Mouse (Mus musculus) hindbrain, postnatal 0 days (tissue): ENCODE measurements around the gene Tmem248. TPM values are rescaled to one million over a fixed set of nuclear protein-coding genes. Genes with fewer than 3 reads are reported as not detected.

Source experiments
- ATAC-seq: fragments of 200-750 bp; cut with Nextera tagmentation; 2 replicates; pipeline ENCODE4 v1.8.0; 2017; ENCODE audit warnings: mild to moderate bottlenecking, moderate TSS enrichment, moderate library complexity
- DNase-seq: peaks from one replicate; pipeline ENCODE4 v3.0.0-alpha.2; 2015; ENCODE audit warnings: low spot score
- H3K27ac ChIP-seq: fragments of 300-500 bp; sonication (generic); 2 replicates; pipeline ENCODE4 v1.5.1; 2014; ENCODE audit warnings: mild to moderate bottlenecking
- H3K27me3 ChIP-seq: fragments of 300-500 bp; sonication (generic); 2 replicates; pipeline ENCODE4 v1.6.1; 2014; ENCODE audit warnings: low read length, mixed read lengths; ENCODE audit not compliant: insufficient read depth
- H3K36me3 ChIP-seq: fragments of 300-500 bp; sonication (generic); 2 replicates; pipeline ENCODE4 v1.6.1; 2014; ENCODE audit warnings: low read length, mixed read lengths; ENCODE audit not compliant: insufficient read depth
- H3K4me1 ChIP-seq: fragments of 300-500 bp; sonication (generic); 2 replicates; pipeline ENCODE4 v1.6.1; 2014; ENCODE audit warnings: antibody characterized with exemption, low read length, mixed read lengths; ENCODE audit not compliant: insufficient read depth
- H3K4me2 ChIP-seq: fragments of 300-500 bp; sonication (generic); 2 replicates; pipeline ENCODE4 v1.6.1; 2014; ENCODE audit warnings: low read depth, mild to moderate bottlenecking, low read length, moderate library complexity, mixed read lengths
- H3K4me3 ChIP-seq: fragments of 300-500 bp; sonication (generic); 2 replicates; pipeline ENCODE4 v1.5.1; 2014; ENCODE audit warnings: low read length
- H3K9ac ChIP-seq: fragments of 300-500 bp; sonication (generic); replicated peaks from 2 replicates; pipeline ENCODE4 v1.6.1; 2014; ENCODE audit warnings: mild to moderate bottlenecking, low read length, moderate library complexity, mixed read lengths
- H3K9me3 ChIP-seq: fragments of 300-500 bp; sonication (generic); 2 replicates; pipeline ENCODE4 v1.6.1; 2016; ENCODE audit warnings: low read length, mixed read lengths
- CTCF ChIP-seq: IDR thresholded peaks from 2 replicates; pipeline ENCODE4 v1.5.1; 2016; ENCODE audit warnings: antibody characterized with exemption, control low read depth, low read depth
- WGBS: fragments of 180-500 bp; shearing (Covaris S2); extraction: QIAGEN DNeasy Blood & Tissue Kit; methylation state at CpG from one replicate; pipeline ENCODE4 v1.1.7; 2014; 5-methylcytosine and 5-hydroxymethylcytosine counted together
- polyA plus RNA-seq: library from polyadenylated mRNA; unstranded; fragments of >200 nt; fragmentation: Nextera tagmentation; extraction: Ambion mirVana; gene quantifications from 2 replicates; pipeline ENCODE4 v1.2.1, GENCODE M21; 2015
- total RNA-seq: library from RNA; depleted of rRNA; stranded (reverse); fragments of >200 nt; gene quantifications from 2 replicates; pipeline ENCODE4 v1.2.3, GENCODE M21; 2014

The Tmem248 gene
- total and polyA plus RNA-seq, 2 experiments from 2014 or later, result 30.5 to 37.1 TPM

- DNase-seq (no peak), ATAC-seq (no peak)
- Histone ChIP-seq H3K4me2 (no peak overlapping the region), H3K27ac (no peak overlapping the region), H3K9me3 (no peaks in the 10 kb centered on the region), H3K9ac (no peak overlapping the region), H3K27me3 (no peaks in the 10 kb centered on the region), H3K36me3 (peaks cover 16% of the 10 kb centered on the region), H3K4me1 (no peaks in the 10 kb centered on the region), H3K4me3 (no peak overlapping the region)
- no peak for TF ChIP-seq CTCF
- WGBS, result 91% methylated on average over 10 of the region's 10 CpGs
Measured at GRCm38 (mm10) chr5:130200233-130201029, 16.4 kb upstream of the Tmem248 start.

- Histone ChIP-seq H3K36me3 (peaks cover 24% of the 10 kb centered on the region), H3K9ac (no peak overlapping the region), H3K4me3 (no peak overlapping the region), H3K4me2 (no peak overlapping the region), H3K9me3 (no peaks in the 10 kb centered on the region), H3K4me1 (no peaks in the 10 kb centered on the region), H3K27me3 (no peaks in the 10 kb centered on the region), H3K27ac (no peak overlapping the region)
- WGBS, result 87% methylated on average over 4 of the region's 4 CpGs
- no peak for ATAC-seq
- no peak for TF ChIP-seq CTCF
- no peak for DNase-seq
Measured at GRCm38 (mm10) chr5:130203948-130204347, 12.9 kb upstream of the Tmem248 start.

- no peak for DNase-seq
- Histone ChIP-seq H3K4me3 (no peak overlapping the region), H3K27ac (no peak overlapping the region), H3K4me2 (no peak overlapping the region), H3K9me3 (no peaks in the 10 kb centered on the region), H3K9ac (no peak overlapping the region), H3K4me1 (no peaks in the 10 kb centered on the region), H3K36me3 (peaks cover 31% of the 10 kb centered on the region), H3K27me3 (no peaks in the 10 kb centered on the region)
- WGBS, result 93% methylated on average over 6 of the region's 6 CpGs
- TF ChIP-seq CTCF, result no peak
- ATAC-seq, result no peak
Measured at GRCm38 (mm10) chr5:130204560-130204959, 12.3 kb upstream of the Tmem248 start.

GRCm38 (mm10) chr5:130205441-130206023 lies 11.3 kb upstream of the Tmem248 start:
- DNase-seq (no peak), ATAC-seq (no peak)
- WGBS, result 90% methylated on average over 3 of the region's 3 CpGs
- Histone ChIP-seq H3K4me2 (no peak overlapping the region), H3K4me3 (no peak overlapping the region), H3K9me3 (no peaks in the 10 kb centered on the region), H3K4me1 (no peaks in the 10 kb centered on the region), H3K9ac (no peak overlapping the region), H3K36me3 (peaks cover 40% of the 10 kb centered on the region), H3K27ac (no peak overlapping the region), H3K27me3 (no peaks in the 10 kb centered on the region)
- TF ChIP-seq CTCF, result no peak

- H3K9me3 ChIP-seq, result no peaks in the 10 kb centered on the region
- DNase-seq, result no peak
- no peaks in the 10 kb centered on the region for H3K4me1 ChIP-seq
- H3K9ac ChIP-seq, result no peak overlapping the region
- ATAC-seq, result no peak
- no peak overlapping the region for H3K4me3 ChIP-seq
- no peak overlapping the region for H3K27ac ChIP-seq
- no peaks in the 10 kb centered on the region for H3K27me3 ChIP-seq
- peaks cover 45% of the 10 kb centered on the region for H3K36me3 ChIP-seq
- 93% methylated on average over 4 of the region's 4 CpGs for WGBS
- no peak for TF ChIP-seq CTCF
- no peak overlapping the region for H3K4me2 ChIP-seq
Measured at GRCm38 (mm10) chr5:130207299-130207698, 9.6 kb upstream of the Tmem248 start.

- TF ChIP-seq CTCF, result no peak
- Histone ChIP-seq H3K27me3 (no peaks in the 10 kb centered on the region), H3K27ac (no peak overlapping the region), H3K4me3 (no peak overlapping the region), H3K4me1 (no peaks in the 10 kb centered on the region), H3K9ac (no peak overlapping the region), H3K36me3 (peaks cover 44% of the 10 kb centered on the region), H3K4me2 (no peak overlapping the region), H3K9me3 (no peaks in the 10 kb centered on the region)
- DNase-seq, result no peak
- ATAC-seq, result no peak
- 91% methylated on average over 11 of the region's 11 CpGs for WGBS
Measured at GRCm38 (mm10) chr5:130212956-130213355, 3.9 kb upstream of the Tmem248 start.

GRCm38 (mm10) chr5:130217406-130217805 lies 525 bp downstream of the Tmem248 start:
- 88% methylated on average over 4 of the region's 4 CpGs for WGBS
- ATAC-seq, result no peak
- H3K4me1 ChIP-seq, result no peaks in the 10 kb centered on the region
- H3K36me3 ChIP-seq, result peaks cover 16% of the 10 kb centered on the region
- H3K27ac ChIP-seq, result no peak overlapping the region
- no peak for DNase-seq
- H3K4me2 ChIP-seq, result no peak overlapping the region
- TF ChIP-seq CTCF, result no peak
- no peaks in the 10 kb centered on the region for H3K9me3 ChIP-seq
- H3K4me3 ChIP-seq, result no peak overlapping the region
- H3K27me3 ChIP-seq, result no peaks in the 10 kb centered on the region
- no peak overlapping the region for H3K9ac ChIP-seq
